Mouse (Mus musculus): ENCODE measurements around the gene Anp32a.

GRCm38 (mm10) chr9:62425265-62425664 lies 84.2 kb downstream of the Anp32a start:
- TF ChIP-seq RAD21 (IDR thresholded peaks at IDR 0.05; ENCODE audit: low read depth, low read length) (no peak), CTCF (IDR thresholded peaks at IDR 0.05 in 2 of 3, conservative IDR thresholded peaks at IDR 0.05 in 1 of 3; ENCODE audit: control insufficient read depth in 1 of 3, insufficient read depth in 1 of 3, low read depth in 2 of 3, low read length in 3 of 3, poor library complexity in 1 of 3, severe bottlenecking in 1 of 3) (no peak), CHD1 (IDR thresholded peaks at IDR 0.05; ENCODE audit: low read depth, low read length) (no peak), SMC3 (IDR thresholded peaks at IDR 0.05; ENCODE audit: low read depth, low read length) (no peak), ZC3H11A (IDR thresholded peaks at IDR 0.05; ENCODE audit: low read depth, low read length) (no peak), MYC (IDR thresholded peaks at IDR 0.05; ENCODE audit: low read depth, low read length) (no peak)

Data from MEL (cell line).